Mouse (Mus musculus) spleen, postnatal 4 days (tissue): ENCODE data around the gene Hpd.
A peak's percentile ranks its signal among the peaks of the same experiment; 100 is the strongest.
"Not testable (repeated sequence)": the region's sequence is repeated elsewhere in the genome, so short reads cannot be mapped to it uniquely, and the experiment has no call there.

ENCODE experiments used
- DNase-seq, 2 experiments: peaks; one replicate each; pipeline ENCODE4 v3.0.0; 2022; ENCODE audit warnings: low spot score in 2 of 2

The Hpd gene

GRCm38 (mm10) chr5:123182651-123183050 is at the start of gene Hpd:
TSS of gene Hpd (minus strand) at chr5:123182727.
- no peak for DNase-seq

- DNase-seq, result no peak
Observed at GRCm38 (mm10) chr5:123232180-123232579, 49.7 kb upstream of the Hpd start.

GRCm38 (mm10) chr5:123229296-123229695 is 46.8 kb upstream of the Hpd start:
- peak in 1 of 2 experiments; percentile 37 for DNase-seq

- DNase-seq, result peak in 1 of 2 experiments; percentile 19
Observed at GRCm38 (mm10) chr5:123228524-123228922, 46.0 kb upstream of the Hpd start.

GRCm38 (mm10) chr5:123227762-123228523 is 45.4 kb upstream of the Hpd start:
- DNase-seq, result peak; percentile 97 to 99

GRCm38 (mm10) chr5:123226851-123227250 is 44.3 kb upstream of the Hpd start:
- DNase-seq, result peak in 1 of 2 experiments; percentile 8

- DNase-seq, result not testable (repeated sequence)
Observed at GRCm38 (mm10) chr5:123223861-123224260, 41.3 kb upstream of the Hpd start.

- DNase-seq, result peak in 1 of 2 experiments; percentile 35
Observed at GRCm38 (mm10) chr5:123223051-123223410, 40.5 kb upstream of the Hpd start.

- DNase-seq, result peak in 1 of 2 experiments; percentile 11
Observed at GRCm38 (mm10) chr5:123222346-123223050, 40.0 kb upstream of the Hpd start.

GRCm38 (mm10) chr5:123203591-123203990 is 21.1 kb upstream of the Hpd start:
- not testable (repeated sequence) for DNase-seq

GRCm38 (mm10) chr5:123202771-123203170 is 20.2 kb upstream of the Hpd start:
- not testable (repeated sequence) for DNase-seq

GRCm38 (mm10) chr5:123201987-123202386 is 19.5 kb upstream of the Hpd start:
- DNase-seq, result peak; percentile 20 to 49

GRCm38 (mm10) chr5:123201523-123201892 is 19.0 kb upstream of the Hpd start:
- peak in 1 of 2 experiments; percentile 12 for DNase-seq

GRCm38 (mm10) chr5:123200816-123201522 is 18.4 kb upstream of the Hpd start:
- peak in 1 of 2 experiments; percentile 12 for DNase-seq

- DNase-seq, result peak; percentile 9 to 51
Observed at GRCm38 (mm10) chr5:123198523-123198922, 16.0 kb upstream of the Hpd start.

- no peak for DNase-seq
Observed at GRCm38 (mm10) chr5:123196746-123197145, 14.2 kb upstream of the Hpd start.

- DNase-seq, result peak in 1 of 2 experiments; percentile 59
Observed at GRCm38 (mm10) chr5:123195500-123196000, 13.0 kb upstream of the Hpd start.

- DNase-seq, result no peak
Observed at GRCm38 (mm10) chr5:123194856-123195255, 12.3 kb upstream of the Hpd start.

GRCm38 (mm10) chr5:123193436-123193835 is 10.9 kb upstream of the Hpd start:
- peak; percentile 81 to 83 for DNase-seq

- no peak for DNase-seq
Observed at GRCm38 (mm10) chr5:123192606-123193150, 10.2 kb upstream of the Hpd start.

GRCm38 (mm10) chr5:123191427-123191826 is 8.9 kb upstream of the Hpd start:
- DNase-seq, result no peak

- no peak for DNase-seq
Observed at GRCm38 (mm10) chr5:123190912-123191311, 8.4 kb upstream of the Hpd start.
